Mouse (Mus musculus) embryonic facial prominence, embryonic 10.5 days (tissue): ENCODE data around the gene Sh3rf3. TPM values are rescaled to one million over a fixed set of nuclear protein-coding genes. Genes with fewer than 3 reads are reported as not detected.

Source experiments
- DNase-seq: peaks from one replicate; pipeline ENCODE4 v3.0.0-alpha.2; 2017; ENCODE audit warnings: low spot score
- H3K27ac ChIP-seq: fragments of 300-500 bp; sonication (generic); replicated peaks from 2 replicates; pipeline ENCODE4 v1.5.1; 2016; ENCODE audit warnings: mild to moderate bottlenecking
- H3K27me3 ChIP-seq: fragments of 300-500 bp; sonication (generic); replicated peaks from 2 replicates; pipeline ENCODE4 v1.6.1; 2016; ENCODE audit warnings: low read depth, mild to moderate bottlenecking; ENCODE audit not compliant: poor library complexity, severe bottlenecking
- H3K36me3 ChIP-seq: fragments of 300-500 bp; sonication (generic); replicated peaks from 2 replicates; pipeline ENCODE4 v1.6.1; 2016; ENCODE audit warnings: mild to moderate bottlenecking, moderate library complexity
- H3K4me1 ChIP-seq: fragments of 300-500 bp; sonication (generic); 2 replicates; pipeline ENCODE4 v1.6.1; 2016
- H3K4me3 ChIP-seq: fragments of 300-500 bp; sonication (generic); 2 replicates; pipeline ENCODE4 v1.5.1; 2016; ENCODE audit warnings: mild to moderate bottlenecking, moderate library complexity
- H3K9me3 ChIP-seq: fragments of 300-500 bp; sonication (generic); 2 replicates; pipeline ENCODE4 v1.6.1; 2016; ENCODE audit warnings: mild to moderate bottlenecking
- WGBS: fragments of 180-500 bp; shearing (Covaris S2); methylation state at CpG from one replicate; pipeline ENCODE4 v1.1.7; 2016; 5-methylcytosine and 5-hydroxymethylcytosine counted together
- polyA plus RNA-seq: library from polyadenylated mRNA; unstranded; fragments of >200 nt; fragmentation: Nextera tagmentation; extraction: Ambion mirVana; gene quantifications from 2 replicates; pipeline ENCODE4 v1.2.1, GENCODE M21; 2016

The Sh3rf3 gene
- 0.39 and 0.93 TPM in 2 replicates for polyA plus RNA-seq

GRCm38 (mm10) chr10:58813081-58813800, at the start of gene Sh3rf3:
TSS of gene Sh3rf3 (plus strand) at chr10:58813359.
- Histone ChIP-seq H3K4me1 (peaks cover 19% of the 10 kb centered on the region), H3K36me3 (no peaks in the 10 kb centered on the region), H3K27me3 (peaks cover 60% of the 10 kb centered on the region), H3K27ac (peak within 1 kb of the TSS; percentile 62; the same call in 1 of the 2 replicates), H3K9me3 (no peaks in the 10 kb centered on the region), H3K4me3 (peak within 1 kb of the TSS; percentile 77)
- WGBS, result under 1% methylated on average over 79 of the region's 79 CpGs
- peak; percentile 66 for DNase-seq

GRCm38 (mm10) chr10:58788486-58789274, 24.5 kb upstream of the Sh3rf3 start:
- DNase-seq, result no peak
- H3K27me3 ChIP-seq, result no peaks in the 10 kb centered on the region
- H3K9me3 ChIP-seq, result no peaks in the 10 kb centered on the region
- H3K36me3 ChIP-seq, result no peaks in the 10 kb centered on the region
- H3K4me1 ChIP-seq, result no peaks in the 10 kb centered on the region
- H3K4me3 ChIP-seq, result no peak overlapping the region
- no peak overlapping the region for H3K27ac ChIP-seq
- WGBS, result 90% methylated on average over 8 of the region's 8 CpGs

- WGBS, result 89% methylated on average over 8 of the region's 8 CpGs
- H3K9me3 ChIP-seq, result no peaks in the 10 kb centered on the region
Observed at GRCm38 (mm10) chr10:58797555-58797954, 15.6 kb upstream of the Sh3rf3 start.

GRCm38 (mm10) chr10:58798156-58798555, 15.0 kb upstream of the Sh3rf3 start:
- no peak for DNase-seq
- H3K27me3 ChIP-seq, result no peaks in the 10 kb centered on the region
- no peak overlapping the region for H3K4me3 ChIP-seq
- H3K4me1 ChIP-seq, result no peaks in the 10 kb centered on the region
- no peaks in the 10 kb centered on the region for H3K9me3 ChIP-seq
- no peak overlapping the region for H3K27ac ChIP-seq
- 93% methylated on average over 3 of the region's 3 CpGs for WGBS
- H3K36me3 ChIP-seq, result no peaks in the 10 kb centered on the region

More at GRCm38 (mm10) chr10:58797555-58797954, 15.6 kb upstream of the Sh3rf3 start:
- Histone ChIP-seq H3K27ac (no peak overlapping the region), H3K4me3 (no peak overlapping the region), H3K36me3 (no peaks in the 10 kb centered on the region), H3K4me1 (no peaks in the 10 kb centered on the region), H3K27me3 (no peaks in the 10 kb centered on the region)
- DNase-seq, result no peak

- no peak overlapping the region for H3K4me3 ChIP-seq
- 73% methylated on average over 21 of the region's 21 CpGs for WGBS
- no peaks in the 10 kb centered on the region for H3K4me1 ChIP-seq
- no peak for DNase-seq
- H3K27ac ChIP-seq, result no peak overlapping the region
- H3K36me3 ChIP-seq, result no peaks in the 10 kb centered on the region
- no peaks in the 10 kb centered on the region for H3K27me3 ChIP-seq
- no peaks in the 10 kb centered on the region for H3K9me3 ChIP-seq
Observed at GRCm38 (mm10) chr10:58800996-58801433, 12.1 kb upstream of the Sh3rf3 start.

GRCm38 (mm10) chr10:58802391-58802790, 10.8 kb upstream of the Sh3rf3 start:
- no peaks in the 10 kb centered on the region for H3K4me1 ChIP-seq
- no peak for DNase-seq
- H3K27ac ChIP-seq, result no peak overlapping the region
- H3K4me3 ChIP-seq, result no peak overlapping the region
- no peaks in the 10 kb centered on the region for H3K27me3 ChIP-seq
- 93% methylated on average over 1 of the region's 1 CpGs for WGBS
- H3K36me3 ChIP-seq, result no peaks in the 10 kb centered on the region
- H3K9me3 ChIP-seq, result no peaks in the 10 kb centered on the region

- H3K9me3 ChIP-seq, result no peaks in the 10 kb centered on the region
- H3K27me3 ChIP-seq, result peaks cover 30% of the 10 kb centered on the region
- H3K36me3 ChIP-seq, result no peaks in the 10 kb centered on the region
- no peak overlapping the region for H3K4me3 ChIP-seq
- DNase-seq, result no peak
- 75% methylated on average over 3 of the region's 3 CpGs for WGBS
- no peak overlapping the region for H3K27ac ChIP-seq
- H3K4me1 ChIP-seq, result peaks cover 7% of the 10 kb centered on the region
Observed at GRCm38 (mm10) chr10:58807956-58808355, 5.2 kb upstream of the Sh3rf3 start.

GRCm38 (mm10) chr10:58810181-58810580, 3.0 kb upstream of the Sh3rf3 start:
- WGBS, result 81% methylated on average over 5 of the region's 5 CpGs
- DNase-seq, result no peak

GRCm38 (mm10) chr10:58812210-58813080, 714 bp upstream of the Sh3rf3 start:
- WGBS, result under 1% methylated on average over 63 of the region's 63 CpGs

More at GRCm38 (mm10) chr10:58810181-58810580, 3.0 kb upstream of the Sh3rf3 start:
- no peaks in the 10 kb centered on the region for H3K9me3 ChIP-seq
- peaks cover 19% of the 10 kb centered on the region for H3K4me1 ChIP-seq
- H3K36me3 ChIP-seq, result no peaks in the 10 kb centered on the region
- H3K4me3 ChIP-seq, result no peak overlapping the region
- peaks cover 51% of the 10 kb centered on the region for H3K27me3 ChIP-seq
- no peak overlapping the region for H3K27ac ChIP-seq

GRCm38 (mm10) chr10:58813801-58814191, 637 bp downstream of the Sh3rf3 start:
- H3K27me3 ChIP-seq, result peaks cover 60% of the 10 kb centered on the region
- H3K27ac ChIP-seq, result no peak overlapping the region
- peak overlapping the region; percentile 77 for H3K4me3 ChIP-seq
- H3K36me3 ChIP-seq, result no peaks in the 10 kb centered on the region
- WGBS, result under 1% methylated on average over 35 of the region's 35 CpGs
- no peaks in the 10 kb centered on the region for H3K9me3 ChIP-seq
- peak; percentile 51 for DNase-seq
- H3K4me1 ChIP-seq, result peaks cover 19% of the 10 kb centered on the region

More at GRCm38 (mm10) chr10:58812210-58813080, 714 bp upstream of the Sh3rf3 start:
- Histone ChIP-seq H3K9me3 (no peaks in the 10 kb centered on the region), H3K4me1 (peaks cover 19% of the 10 kb centered on the region), H3K36me3 (no peaks in the 10 kb centered on the region), H3K4me3 (peak overlapping the region; percentile 77), H3K27me3 (peaks cover 60% of the 10 kb centered on the region), H3K27ac (peak overlapping the region; percentile 62; the same call in 1 of the 2 replicates)
- peak; percentile 92 for DNase-seq

GRCm38 (mm10) chr10:58814486-58814885, 1.3 kb downstream of the Sh3rf3 start:
- Histone ChIP-seq H3K4me3 (peak overlapping the region; percentile 77; the same call in 1 of the 2 replicates), H3K9me3 (no peaks in the 10 kb centered on the region), H3K27me3 (peaks cover 55% of the 10 kb centered on the region), H3K36me3 (no peaks in the 10 kb centered on the region), H3K27ac (no peak overlapping the region), H3K4me1 (peaks cover 19% of the 10 kb centered on the region)
- WGBS, result 43% methylated on average over 7 of the region's 7 CpGs
- peak; percentile 11 for DNase-seq
